ENCODE assay signal across 2 mouse cellular contexts in genomic region chr12:85618430-85618829, GRCm38 (mm10).
A peak's percentile ranks its signal among the peaks of the same experiment; 100 is the strongest.
TF ChIP-seq lines count a peak whose summit lies in the region.

No protein-coding gene starts in this region.

TF ChIP-seq in CH12.LX, 34 proteins besides CTCF, POLR2A, EP300 and RAD21:
- no peak for TF ChIP-seq MAX (IDR thresholded peaks at IDR 0.05; ENCODE audit: low read length)
- no peak for TF ChIP-seq TCF12 (IDR thresholded peaks at IDR 0.05; ENCODE audit: low read depth, low read length)

TF ChIP-seq in myocyte, 11 proteins besides CTCF, POLR2A, EP300 and RAD21 (continued from another document):
- TF ChIP-seq MYOD1 (IDR thresholded peaks at IDR 0.05; ENCODE audit: control insufficient read depth in 1 of 3, insufficient read length in 2 of 3, low read depth in 2 of 3) (peak; percentile 22 to 69 (median 54)), POLR2AphosphoS2 (IDR thresholded peaks at IDR 0.05; ENCODE audit: insufficient read length, low read depth) (no peak), CEBPB (IDR thresholded peaks at IDR 0.05; ENCODE audit: insufficient read depth, poor library complexity, severe bottlenecking) (no peak), MAX (IDR thresholded peaks at IDR 0.05; ENCODE audit: low read depth) (no peak), MYOG (IDR thresholded peaks at IDR 0.05; ENCODE audit: control insufficient read depth in 1 of 3, insufficient read depth in 1 of 3, insufficient read length in 2 of 3, low read depth in 2 of 3) (no peak)
